Mouse (Mus musculus): ENCODE data around the gene Gm27027. TPM values are rescaled to one million over a fixed set of nuclear protein-coding genes. Genes with fewer than 3 reads are reported as not detected.
A peak's percentile ranks its signal among the peaks of the same experiment; 100 is the strongest.

Gene Gm27027
- polyA plus RNA-seq, 1 experiment from 2014 or later, result not detected

GRCm38 (mm10) chr2:93988440-93988839 is 7.7 kb downstream of the Gm27027 start:
- no peaks in the 10 kb centered on the region for H3K27me3 ChIP-seq (ENCODE audit: control insufficient read depth, insufficient read depth, low read length)
- no peaks in the 10 kb centered on the region for H3K9me3 ChIP-seq (ENCODE audit: control insufficient read depth, low read length)
- H3K27ac ChIP-seq (ENCODE audit: low read depth, low read length), result no peak overlapping the region
- H3K4me3 ChIP-seq (ENCODE audit: low read depth, low read length), result no peak overlapping the region
- no peak overlapping the region for H3K9ac ChIP-seq (ENCODE audit: low read depth, low read length)
- H3K4me1 ChIP-seq (replicated peaks; ENCODE audit: control insufficient read depth, insufficient read depth, low read length), result no peaks in the 10 kb centered on the region
- ATAC-seq (ENCODE audit: low FRiP score), result no peak
- H3K4me2 ChIP-seq (replicated peaks; ENCODE audit: low read depth, low read length), result no peak overlapping the region
- DNase-seq (ENCODE audit: low spot score), result no peak
- WGBS, result 97% methylated on average over 2 of the region's 2 CpGs
- H3K36me3 ChIP-seq (ENCODE audit: control insufficient read depth, insufficient read depth, low read length), result 0 out of 2 replicates have a peak, but pooled peaks cover 2% of the 10 kb centered on the region

- 89% methylated on average over 4 of the region's 4 CpGs for WGBS
- DNase-seq (ENCODE audit: low spot score) (no peak), ATAC-seq (ENCODE audit: low FRiP score) (no peak)
- Histone ChIP-seq H3K9ac (ENCODE audit: low read depth, low read length) (no peak overlapping the region), H3K4me3 (ENCODE audit: low read depth, low read length) (no peak overlapping the region), H3K27me3 (ENCODE audit: control insufficient read depth, insufficient read depth, low read length) (no peaks in the 10 kb centered on the region), H3K36me3 (ENCODE audit: control insufficient read depth, insufficient read depth, low read length) (0 out of 2 replicates have a peak, but pooled peaks cover 2% of the 10 kb centered on the region), H3K9me3 (ENCODE audit: control insufficient read depth, low read length) (no peaks in the 10 kb centered on the region), H3K4me2 (replicated peaks; ENCODE audit: low read depth, low read length) (no peak overlapping the region), H3K27ac (ENCODE audit: low read depth, low read length) (no peak overlapping the region), H3K4me1 (replicated peaks; ENCODE audit: control insufficient read depth, insufficient read depth, low read length) (no peaks in the 10 kb centered on the region)
Observed at GRCm38 (mm10) chr2:93982457-93983235, 13.5 kb downstream of the Gm27027 start.

GRCm38 (mm10) chr2:93979249-93980120 is 16.7 kb downstream of the Gm27027 start:
- H3K9me3 ChIP-seq (ENCODE audit: control insufficient read depth, low read length), result no peaks in the 10 kb centered on the region
- no peak overlapping the region for H3K4me3 ChIP-seq (ENCODE audit: low read depth, low read length)
- H3K27ac ChIP-seq (ENCODE audit: low read depth, low read length), result no peak overlapping the region
- WGBS, result 89% methylated on average over 7 of the region's 7 CpGs
- no peak overlapping the region for H3K4me2 ChIP-seq (replicated peaks; ENCODE audit: low read depth, low read length)
- no peak for DNase-seq (ENCODE audit: low spot score)
- no peak overlapping the region for H3K9ac ChIP-seq (ENCODE audit: low read depth, low read length)
- peaks cover 4% of the 10 kb centered on the region; the same call in 1 of the 2 replicates for H3K4me1 ChIP-seq (replicated peaks; ENCODE audit: control insufficient read depth, insufficient read depth, low read length)
- H3K27me3 ChIP-seq (ENCODE audit: control insufficient read depth, insufficient read depth, low read length), result no peaks in the 10 kb centered on the region
- no peaks in the 10 kb centered on the region for H3K36me3 ChIP-seq (ENCODE audit: control insufficient read depth, insufficient read depth, low read length)
- no peak for ATAC-seq (ENCODE audit: low FRiP score)

GRCm38 (mm10) chr2:93976436-93977252 is 19.5 kb downstream of the Gm27027 start:
- peak; percentile 70 for ATAC-seq (ENCODE audit: low FRiP score)
- no peak overlapping the region for H3K27ac ChIP-seq (ENCODE audit: low read depth, low read length)

GRCm38 (mm10) chr2:93975526-93976435 is 20.4 kb downstream of the Gm27027 start:
- Histone ChIP-seq H3K9ac (ENCODE audit: low read depth, low read length) (peak overlapping the region; percentile 64), H3K36me3 (ENCODE audit: control insufficient read depth, insufficient read depth, low read length) (no peaks in the 10 kb centered on the region), H3K4me2 (replicated peaks; ENCODE audit: low read depth, low read length) (peak overlapping the region; percentile 75), H3K27ac (ENCODE audit: low read depth, low read length) (no peak overlapping the region), H3K27me3 (ENCODE audit: control insufficient read depth, insufficient read depth, low read length) (no peaks in the 10 kb centered on the region), H3K9me3 (ENCODE audit: control insufficient read depth, low read length) (no peaks in the 10 kb centered on the region), H3K4me1 (replicated peaks; ENCODE audit: control insufficient read depth, insufficient read depth, low read length) (peaks cover 4% of the 10 kb centered on the region; the same call in 1 of the 2 replicates), H3K4me3 (ENCODE audit: low read depth, low read length) (peak overlapping the region; percentile 33)
- peak; percentile 41; the same call in 1 of the 2 replicates for ATAC-seq (ENCODE audit: low FRiP score)
- 16% methylated on average over 21 of the region's 21 CpGs for WGBS
- DNase-seq (ENCODE audit: low spot score), result peak; percentile 45

More at GRCm38 (mm10) chr2:93976436-93977252, 19.5 kb downstream of the Gm27027 start:
- Histone ChIP-seq H3K36me3 (ENCODE audit: control insufficient read depth, insufficient read depth, low read length) (no peaks in the 10 kb centered on the region), H3K4me3 (ENCODE audit: low read depth, low read length) (peak overlapping the region; percentile 33), H3K27me3 (ENCODE audit: control insufficient read depth, insufficient read depth, low read length) (no peaks in the 10 kb centered on the region), H3K4me1 (replicated peaks; ENCODE audit: control insufficient read depth, insufficient read depth, low read length) (peaks cover 4% of the 10 kb centered on the region; the same call in 1 of the 2 replicates), H3K9ac (ENCODE audit: low read depth, low read length) (peak overlapping the region; percentile 64), H3K9me3 (ENCODE audit: control insufficient read depth, low read length) (no peaks in the 10 kb centered on the region), H3K4me2 (replicated peaks; ENCODE audit: low read depth, low read length) (peak overlapping the region; percentile 75)
- WGBS, result 4% methylated on average over 37 of the region's 37 CpGs
- DNase-seq (ENCODE audit: low spot score), result peak; percentile 74

GRCm38 (mm10) chr2:93975041-93975440 is 21.1 kb downstream of the Gm27027 start:
- Histone ChIP-seq H3K4me1 (replicated peaks; ENCODE audit: control insufficient read depth, insufficient read depth, low read length) (peaks cover 4% of the 10 kb centered on the region; the same call in 1 of the 2 replicates), H3K9me3 (ENCODE audit: control insufficient read depth, low read length) (no peaks in the 10 kb centered on the region), H3K4me3 (ENCODE audit: low read depth, low read length) (no peak overlapping the region), H3K9ac (ENCODE audit: low read depth, low read length) (no peak overlapping the region), H3K36me3 (ENCODE audit: control insufficient read depth, insufficient read depth, low read length) (no peaks in the 10 kb centered on the region), H3K27me3 (ENCODE audit: control insufficient read depth, insufficient read depth, low read length) (no peaks in the 10 kb centered on the region), H3K27ac (ENCODE audit: low read depth, low read length) (no peak overlapping the region), H3K4me2 (replicated peaks; ENCODE audit: low read depth, low read length) (no peak overlapping the region)
- DNase-seq (ENCODE audit: low spot score) (peak; percentile 28), ATAC-seq (ENCODE audit: low FRiP score) (peak; percentile 48; the same call in 1 of the 2 replicates)
- 47% methylated on average over 7 of the region's 7 CpGs for WGBS

GRCm38 (mm10) chr2:93971647-93972046 is 24.5 kb downstream of the Gm27027 start:
- 72% methylated on average over 3 of the region's 3 CpGs for WGBS
- no peak overlapping the region for H3K4me3 ChIP-seq (ENCODE audit: low read depth, low read length)
- H3K4me2 ChIP-seq (replicated peaks; ENCODE audit: low read depth, low read length), result no peak overlapping the region
- H3K9ac ChIP-seq (ENCODE audit: low read depth, low read length), result no peak overlapping the region
- H3K36me3 ChIP-seq (ENCODE audit: control insufficient read depth, insufficient read depth, low read length), result no peaks in the 10 kb centered on the region
- no peak for DNase-seq (ENCODE audit: low spot score)
- no peaks in the 10 kb centered on the region for H3K9me3 ChIP-seq (ENCODE audit: control insufficient read depth, low read length)
- ATAC-seq (ENCODE audit: low FRiP score), result no peak
- H3K27ac ChIP-seq (ENCODE audit: low read depth, low read length), result no peak overlapping the region
- no peaks in the 10 kb centered on the region for H3K27me3 ChIP-seq (ENCODE audit: control insufficient read depth, insufficient read depth, low read length)
- H3K4me1 ChIP-seq (replicated peaks; ENCODE audit: control insufficient read depth, insufficient read depth, low read length), result peaks cover 2% of the 10 kb centered on the region; the same call in 1 of the 2 replicates
